Mouse (Mus musculus) naive thymus-derived CD4-positive, alpha-beta T cell, adult 2 months (primary cell): ENCODE data around the gene Slc15a1.
A peak's percentile ranks its signal among the peaks of the same experiment; 100 is the strongest.

Experiments
- DNase-seq: peaks from one replicate; pipeline ENCODE4 v3.0.0-alpha.2; 2011; ENCODE audit warnings: low read depth

The Slc15a1 gene

DNA sequence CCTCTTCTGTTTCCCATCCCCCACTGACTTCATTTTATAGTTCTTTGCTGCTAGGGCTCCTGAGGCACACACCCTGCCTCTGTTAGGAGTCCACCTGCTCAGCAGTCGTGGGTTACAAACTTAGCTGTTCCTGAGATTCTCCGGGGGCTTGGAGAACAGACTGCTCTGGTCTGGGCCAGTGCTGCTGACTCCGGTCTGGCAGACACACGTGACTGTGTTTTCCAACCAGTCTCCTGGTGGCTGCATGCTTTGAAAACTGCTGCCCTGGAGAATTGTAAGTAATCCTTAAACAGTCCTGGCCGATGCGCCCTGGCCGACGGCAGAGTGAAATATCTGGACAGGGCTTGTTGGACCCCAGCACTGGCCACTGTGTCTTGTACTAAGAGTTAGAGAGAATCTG lies 12.7 kb downstream of the Slc15a1 start:
- no peak for DNase-seq

DNA sequence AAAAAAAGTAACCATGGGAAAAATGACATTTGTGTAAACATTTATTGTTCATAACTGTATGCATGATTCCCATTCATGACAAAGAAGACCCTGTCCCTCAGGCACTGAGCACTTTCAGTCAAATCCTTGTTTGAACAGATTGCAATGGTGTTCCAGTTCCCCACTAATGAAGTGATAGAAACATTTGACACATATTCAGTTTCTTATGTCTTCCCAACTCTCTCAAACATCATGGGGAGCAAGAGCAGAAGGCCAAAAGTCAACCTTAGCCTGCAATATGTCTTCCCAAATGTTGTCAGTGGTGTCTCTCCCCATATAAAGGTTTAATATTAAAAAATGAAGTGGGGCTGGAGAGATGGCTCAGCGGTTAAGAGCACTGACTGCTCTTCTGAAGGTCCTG lies 19.3 kb downstream of the Slc15a1 start:
- DNase-seq, result no peak

DNA sequence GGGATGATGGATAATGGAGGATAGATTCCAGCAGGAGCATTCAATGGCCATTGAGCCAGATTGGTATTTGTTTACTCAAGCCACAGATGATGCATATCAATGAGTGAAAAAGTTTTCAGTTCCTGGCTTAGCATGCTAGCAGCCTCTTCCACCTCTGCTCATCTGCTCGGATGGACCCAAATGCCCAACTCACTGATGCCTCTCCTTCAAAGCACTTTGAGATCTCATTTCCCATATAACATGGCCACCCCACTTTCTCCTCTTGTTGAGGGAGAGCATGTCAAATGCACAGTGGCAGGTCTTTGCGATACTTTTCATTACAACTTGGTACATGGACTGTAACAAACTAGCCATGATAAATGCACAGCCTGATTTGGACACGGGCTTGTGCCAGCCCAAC lies 20.6 kb downstream of the Slc15a1 start:
- DNase-seq, result no peak

DNA sequence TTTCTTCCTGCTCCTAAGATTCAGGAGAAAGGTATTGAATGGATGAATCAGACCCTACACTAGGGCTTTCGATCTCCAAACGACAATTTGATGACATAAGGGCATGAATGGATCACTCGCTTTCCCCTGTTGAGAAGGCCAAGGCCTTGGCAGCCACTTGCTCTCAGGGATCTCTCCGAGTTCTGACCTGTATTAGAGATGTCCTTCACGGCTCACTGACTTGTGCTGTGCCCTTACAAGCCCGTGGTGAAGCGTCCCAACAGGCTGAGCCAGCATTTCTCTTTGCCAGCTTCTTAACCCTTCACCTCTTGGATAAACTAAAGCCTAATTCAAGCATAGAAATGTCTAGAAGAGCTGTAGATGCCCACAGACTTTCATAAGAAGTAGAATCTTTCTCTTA lies 22.9 kb downstream of the Slc15a1 start:
- DNase-seq, result no peak

DNA sequence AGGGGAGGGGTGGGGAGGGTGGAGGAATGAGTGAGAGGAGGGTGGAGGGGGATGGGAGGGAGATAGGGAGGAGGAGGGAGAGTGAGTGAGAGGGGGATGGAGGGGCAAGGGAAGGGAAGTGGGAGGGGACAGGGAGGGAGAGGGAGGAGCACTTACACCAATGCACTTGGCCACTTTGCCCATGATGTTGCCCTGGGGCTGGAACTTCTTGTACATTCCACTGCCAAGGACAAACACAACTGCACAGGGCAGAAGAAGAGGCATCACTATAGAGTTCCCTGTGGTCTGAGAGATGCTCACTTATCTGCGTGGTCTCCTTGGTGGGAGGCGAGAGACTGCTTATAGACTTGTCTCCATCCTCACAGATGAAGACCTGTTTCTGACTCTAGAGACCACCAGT lies 23.5 kb downstream of the Slc15a1 start:
- DNase-seq, result no peak

DNA sequence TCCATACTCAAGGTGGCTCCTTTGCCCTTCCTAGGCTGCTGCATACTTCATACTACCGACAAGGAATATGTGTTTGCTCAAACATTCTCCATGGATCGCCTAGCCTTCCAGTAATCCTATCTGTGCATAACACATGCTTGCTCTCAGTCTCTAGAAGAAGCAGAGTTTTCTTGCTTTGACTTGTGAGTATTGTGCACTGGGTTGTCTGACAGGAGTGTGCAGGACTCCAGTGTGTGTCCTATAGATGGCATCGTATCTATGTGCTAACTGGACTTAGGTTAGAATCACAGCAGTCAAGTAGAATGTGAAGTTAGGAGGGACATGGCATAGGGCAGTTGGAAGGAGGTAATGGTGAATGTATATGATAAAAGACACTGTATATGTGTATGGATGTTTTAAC lies 26.0 kb downstream of the Slc15a1 start:
- DNase-seq, result no peak

DNA sequence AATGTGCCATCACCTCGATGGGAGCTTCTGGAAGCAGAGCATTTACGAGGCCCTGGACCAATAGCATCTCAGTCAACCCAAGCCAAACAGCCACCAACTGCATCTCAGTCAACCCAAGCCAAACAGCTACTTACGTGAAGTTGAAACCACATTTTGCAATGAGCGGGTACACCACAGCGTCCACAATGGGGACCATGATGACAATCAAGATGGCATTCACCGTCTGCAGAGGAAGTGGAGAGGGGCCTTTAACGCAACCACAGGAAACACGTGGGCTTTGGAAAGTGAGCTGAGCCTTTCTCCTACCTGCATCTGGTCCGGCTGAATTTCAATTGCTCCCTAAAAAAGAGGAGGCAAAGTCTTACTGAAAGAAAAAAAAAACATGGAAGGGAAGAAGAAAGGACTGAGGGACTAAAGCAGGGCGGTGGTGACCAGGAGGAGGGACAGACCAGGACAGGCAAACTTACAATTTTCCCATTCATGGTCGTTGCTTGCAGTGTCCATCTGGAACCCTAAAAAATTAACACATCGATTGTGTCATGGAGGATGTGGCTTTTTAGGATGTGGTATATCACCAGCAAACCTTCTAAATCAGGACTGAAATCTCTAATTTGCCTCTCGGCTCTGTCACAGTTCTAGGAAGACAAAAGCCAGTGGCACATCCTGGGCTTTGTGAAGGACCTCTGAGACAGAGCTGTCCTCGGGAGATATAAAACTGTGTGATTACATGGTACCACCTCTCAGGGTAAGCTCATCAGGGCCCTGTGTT lies 26.9 kb downstream of the Slc15a1 start:
- peak; percentile 72 for DNase-seq

DNA sequence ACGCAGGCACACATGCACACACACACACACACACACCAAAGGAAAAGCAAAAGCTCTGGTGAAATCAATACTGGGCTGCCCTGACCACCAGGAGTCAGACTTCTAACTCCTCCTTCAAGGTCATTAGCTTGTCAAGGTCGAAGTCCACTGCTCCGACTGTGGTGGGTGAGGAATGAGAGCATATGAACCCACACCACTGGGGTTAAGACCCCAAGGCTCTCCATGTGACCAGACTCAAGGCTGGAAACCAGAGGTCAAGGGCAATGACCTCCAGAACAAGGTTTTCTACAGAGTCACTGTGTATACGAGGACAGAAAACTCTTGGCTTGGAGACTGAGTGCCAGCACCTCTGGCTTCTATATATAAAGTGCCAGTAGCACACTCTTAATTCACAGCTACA lies 31.2 kb downstream of the Slc15a1 start:
- DNase-seq, result no peak

DNA sequence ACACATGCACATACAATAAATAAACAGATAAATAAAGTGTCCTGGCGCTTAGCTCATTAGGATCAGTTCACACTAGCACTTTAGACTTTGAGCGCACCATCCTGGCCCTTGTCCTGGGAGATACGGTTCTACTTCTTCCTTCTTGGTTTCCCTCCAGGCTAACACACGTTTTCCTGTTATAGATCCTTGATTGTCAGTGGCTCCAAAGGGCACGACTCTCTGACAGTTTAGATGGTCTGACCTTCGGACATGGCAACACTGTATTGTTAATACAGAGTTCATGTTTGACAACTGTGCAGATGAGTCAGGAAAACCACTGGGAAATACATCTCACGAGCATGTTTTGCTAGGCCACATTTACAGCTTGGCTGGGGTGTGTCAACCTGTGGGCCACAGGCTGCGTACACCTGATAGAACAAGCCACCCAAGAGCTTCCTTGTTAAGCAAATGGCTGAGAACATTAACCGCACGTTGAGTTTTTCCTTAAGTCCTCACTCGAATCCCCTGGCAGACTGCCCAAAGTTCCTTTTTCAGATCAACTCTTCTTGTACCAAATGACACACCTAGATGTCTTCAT lies 33.4 kb downstream of the Slc15a1 start:
- no peak for DNase-seq

DNA sequence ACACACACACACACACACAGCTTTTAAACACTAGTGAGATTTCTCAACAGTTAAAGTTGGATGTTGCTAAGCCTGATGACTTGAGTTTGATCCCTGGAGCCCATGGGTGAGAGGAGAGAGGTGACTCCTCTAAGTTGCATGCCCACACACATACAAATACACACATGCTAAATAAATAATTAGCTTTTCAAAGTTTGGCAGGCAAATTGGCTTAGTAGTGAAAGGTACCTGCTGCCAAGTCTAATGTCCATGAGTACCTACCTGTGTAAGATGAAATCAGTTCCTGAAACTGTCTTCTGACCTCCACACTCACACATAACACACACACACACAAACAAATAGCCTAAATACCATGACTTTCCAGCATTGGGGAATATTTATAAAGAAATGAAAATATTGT lies 35.5 kb downstream of the Slc15a1 start:
- no peak for DNase-seq

DNA sequence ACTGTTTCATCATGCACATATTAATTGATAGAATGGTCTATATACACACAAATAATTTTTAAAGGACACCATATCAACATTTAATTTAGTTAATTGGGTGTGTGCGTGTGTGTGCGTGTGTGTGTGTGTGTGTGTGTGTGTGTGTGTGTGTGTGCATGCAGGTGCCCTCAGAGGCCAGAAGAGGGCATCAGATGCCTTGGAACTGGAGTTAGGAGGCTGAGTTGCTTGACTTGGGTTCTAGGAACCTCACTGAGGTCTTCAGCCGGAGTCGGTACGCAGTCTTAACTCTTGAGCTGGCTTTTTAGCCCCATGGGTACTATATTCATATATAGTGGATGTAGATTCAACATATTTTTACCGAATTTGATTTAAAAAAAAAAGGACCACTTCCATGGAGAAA lies 37.4 kb downstream of the Slc15a1 start:
- DNase-seq, result no peak

DNA sequence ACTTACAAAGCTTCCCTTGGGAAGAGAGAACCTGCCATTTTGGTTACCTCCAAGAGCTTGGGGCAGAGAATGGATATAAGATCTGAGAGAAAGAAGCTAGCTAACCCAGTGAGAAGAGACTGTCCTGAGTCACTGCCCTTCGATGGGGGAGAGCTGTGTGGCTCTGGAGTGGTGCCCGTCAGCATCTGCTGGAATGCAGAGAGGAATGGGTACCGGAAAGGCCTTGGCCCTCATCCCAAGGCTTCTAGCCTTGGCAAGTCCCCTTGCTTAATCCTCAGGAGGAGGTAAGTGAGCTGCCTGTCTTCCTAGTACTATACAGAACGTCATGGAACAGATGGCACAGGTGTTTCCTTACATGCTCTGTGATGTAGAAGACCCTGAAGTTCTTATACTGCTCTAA lies 38.6 kb downstream of the Slc15a1 start:
- DNase-seq, result no peak

DNA sequence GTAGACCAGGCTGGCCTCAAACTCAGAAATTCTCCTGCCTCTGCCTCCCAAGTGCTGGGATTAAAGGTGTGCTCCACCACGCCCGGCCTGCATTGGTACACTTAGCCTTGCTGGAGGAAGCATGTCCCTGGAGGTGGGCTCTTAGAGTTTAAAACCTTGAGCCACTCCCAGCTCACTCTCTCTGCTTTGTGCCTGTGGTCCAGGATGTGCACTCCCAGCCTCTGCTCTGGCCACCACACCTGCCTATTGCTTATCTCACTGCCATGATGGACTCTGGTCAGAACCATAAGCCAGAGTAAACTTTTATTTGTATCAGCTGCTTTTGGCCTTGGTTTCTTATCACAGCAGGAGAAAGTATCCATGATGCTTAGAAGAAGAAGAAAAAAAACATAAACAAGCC lies 40.7 kb downstream of the Slc15a1 start:
- no peak for DNase-seq

DNA sequence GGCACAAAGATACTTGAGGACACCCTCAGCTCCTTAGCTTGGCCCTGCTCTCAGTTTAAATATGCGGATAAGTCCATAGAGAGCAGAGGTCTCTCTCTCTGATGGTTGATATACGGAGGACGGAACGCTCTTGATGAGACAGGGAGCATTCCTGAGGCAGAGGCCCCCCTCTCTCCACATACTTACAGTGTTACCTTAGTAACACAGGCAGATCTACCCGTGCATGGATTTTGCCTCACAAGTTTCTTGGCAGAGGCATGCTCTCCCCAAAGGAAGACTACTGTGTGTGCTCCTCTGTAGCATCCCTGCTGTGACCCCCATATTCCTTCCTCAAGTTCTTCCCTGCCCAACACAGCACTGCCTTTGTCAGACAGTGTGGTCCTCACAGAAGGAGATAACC lies 42.3 kb downstream of the Slc15a1 start:
- no peak for DNase-seq

DNA sequence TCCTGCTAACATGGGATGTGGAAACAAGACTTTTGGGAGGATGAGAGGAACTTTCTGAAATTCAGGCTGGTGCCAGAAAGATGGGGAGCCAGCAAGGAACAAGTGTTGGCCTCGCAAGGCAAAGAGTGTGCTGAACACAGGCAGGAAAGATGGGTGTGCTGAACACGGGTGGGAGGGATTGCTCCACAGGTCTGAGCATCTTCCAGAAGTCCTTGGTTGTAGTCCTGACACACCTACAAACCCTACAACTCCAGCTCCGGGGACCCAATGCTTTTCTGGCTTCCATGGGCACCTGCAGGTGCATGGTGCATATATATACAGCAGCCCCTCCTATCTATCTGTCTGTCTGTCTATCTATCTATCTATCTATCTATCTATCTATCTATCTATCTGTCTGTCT lies 44.1 kb downstream of the Slc15a1 start:
- no peak for DNase-seq

DNA sequence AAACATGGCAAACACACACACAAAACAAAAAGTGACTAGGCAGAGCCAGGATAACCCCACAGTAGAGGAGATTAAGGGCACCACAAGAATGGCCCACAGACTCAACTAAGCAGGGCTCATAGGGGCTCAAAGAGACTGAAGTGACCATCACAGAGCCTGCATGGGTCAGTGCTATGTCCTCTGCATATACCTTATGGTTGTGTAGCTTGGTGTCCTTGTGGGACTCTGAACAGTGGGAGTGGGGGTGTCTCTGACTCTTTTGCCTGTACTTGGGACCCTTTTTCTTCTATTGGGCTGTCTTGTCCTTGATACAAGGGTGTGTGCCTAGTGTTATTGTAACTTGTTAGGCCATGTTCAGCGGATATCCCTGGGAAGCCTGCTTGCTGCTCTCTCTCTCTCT lies 46.5 kb downstream of the Slc15a1 start:
- DNase-seq, result no peak

DNA sequence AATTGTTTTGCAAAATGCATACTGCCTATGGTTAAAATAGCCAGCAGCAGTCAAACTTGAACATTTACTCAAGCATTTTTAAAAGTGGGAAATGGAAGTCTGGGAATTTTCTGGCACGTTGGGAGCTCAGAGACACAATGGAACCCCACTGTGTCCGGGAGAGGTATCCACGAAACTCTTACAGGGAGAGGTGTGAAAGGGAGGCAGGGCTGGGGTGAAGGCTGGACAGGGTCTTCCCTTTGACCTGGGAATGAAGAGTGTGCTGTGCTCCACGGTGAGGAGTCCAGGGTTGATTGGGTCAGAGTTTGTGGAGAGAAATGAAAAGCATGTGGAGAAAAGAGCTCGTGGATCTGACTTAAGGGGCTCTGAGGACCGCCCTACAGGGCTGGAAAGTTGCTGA lies 47.5 kb downstream of the Slc15a1 start:
- DNase-seq, result no peak

DNA sequence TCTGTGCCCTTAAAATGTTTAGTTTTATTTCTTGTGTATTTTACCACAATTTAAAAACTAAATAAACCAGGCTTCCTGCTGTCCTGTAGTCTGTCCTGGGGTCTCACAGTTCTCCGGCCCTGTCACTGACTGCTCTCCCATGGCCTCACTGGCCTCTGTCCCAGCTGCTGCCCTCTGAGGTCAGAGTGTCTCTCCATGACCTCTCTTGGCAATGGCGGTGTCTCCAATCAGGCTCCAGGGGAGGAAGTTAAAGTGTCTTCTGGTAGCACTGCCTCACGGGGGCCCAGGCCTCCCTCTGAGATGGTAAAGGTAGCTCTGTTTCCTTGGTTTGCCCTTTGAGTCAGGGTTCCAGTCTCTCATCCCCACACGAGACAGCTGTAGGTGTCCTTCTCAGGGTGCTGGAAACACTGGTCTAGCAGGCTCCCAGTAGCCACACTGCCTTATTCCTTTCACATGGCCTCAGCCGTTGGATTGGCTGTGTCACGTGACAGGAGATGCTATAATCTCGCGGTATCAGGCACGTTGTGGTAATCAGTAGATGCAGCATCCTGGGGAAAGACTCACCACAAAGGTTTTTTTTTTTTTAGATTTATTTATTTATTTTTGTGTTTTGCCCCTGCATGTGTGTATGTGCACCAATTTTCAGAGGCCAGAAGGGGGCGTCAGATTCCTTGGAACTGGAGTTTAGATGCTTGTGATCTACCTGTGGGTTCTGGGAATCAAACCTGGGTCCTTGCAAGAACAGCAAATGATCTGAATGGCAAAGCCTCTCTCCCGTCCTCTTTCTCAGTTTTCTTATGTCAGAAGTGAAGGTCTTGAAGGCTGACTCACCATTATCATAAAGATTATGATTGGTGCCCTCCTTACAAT lies 48.4 kb downstream of the Slc15a1 start:
- DNase-seq, result no peak

DNA sequence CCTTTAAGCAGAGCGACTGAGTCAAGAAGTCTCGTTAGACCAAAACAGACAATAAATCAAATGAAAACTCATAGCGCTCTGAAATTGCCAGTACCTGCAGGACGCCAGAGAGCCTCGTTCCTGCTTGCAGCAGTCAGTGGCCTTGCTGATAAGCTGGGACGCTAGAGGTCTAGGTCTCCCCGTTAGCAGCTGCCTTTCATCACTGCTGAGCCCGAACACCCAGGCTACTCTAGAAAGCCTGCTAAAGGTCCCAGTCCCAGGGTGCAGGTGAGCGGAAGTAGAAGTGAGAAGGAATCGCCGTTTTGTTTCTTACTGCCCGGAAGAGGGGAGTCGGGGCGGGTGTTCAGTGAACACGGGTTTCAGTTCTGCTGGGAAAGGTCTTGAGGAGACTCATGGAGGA lies 49.1 kb downstream of the Slc15a1 start:
- no peak for DNase-seq

DNA sequence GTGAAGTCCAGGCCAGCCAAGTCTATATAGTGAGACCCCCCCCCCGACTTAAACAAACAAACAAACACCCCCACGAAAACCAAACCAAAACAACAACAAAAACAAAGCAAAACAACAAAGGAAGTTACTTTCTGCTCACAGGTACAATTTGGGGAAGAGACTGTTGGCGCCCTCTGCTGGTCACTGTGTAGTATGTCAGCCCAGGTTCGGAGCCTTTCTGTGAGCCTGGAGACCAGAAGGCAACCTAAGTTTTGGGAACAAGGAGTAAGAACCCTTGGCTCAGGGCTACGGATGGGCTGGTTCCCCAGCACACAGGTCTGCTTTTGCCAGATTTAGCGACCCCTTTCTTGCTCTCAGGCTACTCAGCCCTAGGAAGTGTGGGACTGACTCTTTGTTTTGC lies 49.5 kb downstream of the Slc15a1 start:
- peak; percentile 81 for DNase-seq

DNA sequence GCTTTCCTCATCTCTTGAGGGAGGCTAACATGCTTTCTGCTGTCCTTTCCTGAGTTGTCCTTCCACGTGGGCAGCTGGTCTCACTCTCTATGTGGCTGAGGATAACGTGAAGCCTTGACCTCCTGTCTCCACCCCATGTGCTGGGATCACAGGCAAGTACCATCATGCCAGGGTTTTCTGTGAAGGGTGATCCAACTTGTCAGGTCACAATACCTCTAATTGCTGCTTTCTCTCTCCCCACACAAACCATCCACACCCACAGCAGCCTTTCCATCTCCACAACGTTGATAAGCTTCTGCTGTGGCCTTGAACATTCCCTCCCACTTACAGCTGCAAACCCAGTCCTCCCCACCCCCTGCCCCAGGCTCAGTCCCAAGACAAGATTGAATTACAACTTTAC lies 51.9 kb downstream of the Slc15a1 start:
- no peak for DNase-seq

DNA sequence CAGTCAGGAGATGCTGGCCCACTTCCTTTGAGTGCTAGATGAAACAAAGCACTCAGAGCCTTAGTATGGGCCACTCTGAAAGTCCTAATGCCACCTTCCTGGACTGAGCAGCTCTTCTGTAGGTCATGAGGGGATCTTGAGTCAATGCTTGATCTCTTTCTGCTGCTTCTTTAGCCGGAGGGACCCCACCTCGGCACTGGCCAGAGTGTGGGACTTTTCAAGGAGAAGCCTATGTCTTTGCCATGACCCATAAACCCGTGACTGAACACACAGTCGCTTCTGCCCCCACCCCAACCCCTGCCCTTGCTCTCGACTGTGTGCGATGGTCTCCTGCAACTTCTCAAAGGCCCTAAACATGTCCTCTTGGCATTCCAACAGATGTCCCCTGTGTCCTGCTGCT lies 52.8 kb downstream of the Slc15a1 start:
- DNase-seq, result no peak

DNA sequence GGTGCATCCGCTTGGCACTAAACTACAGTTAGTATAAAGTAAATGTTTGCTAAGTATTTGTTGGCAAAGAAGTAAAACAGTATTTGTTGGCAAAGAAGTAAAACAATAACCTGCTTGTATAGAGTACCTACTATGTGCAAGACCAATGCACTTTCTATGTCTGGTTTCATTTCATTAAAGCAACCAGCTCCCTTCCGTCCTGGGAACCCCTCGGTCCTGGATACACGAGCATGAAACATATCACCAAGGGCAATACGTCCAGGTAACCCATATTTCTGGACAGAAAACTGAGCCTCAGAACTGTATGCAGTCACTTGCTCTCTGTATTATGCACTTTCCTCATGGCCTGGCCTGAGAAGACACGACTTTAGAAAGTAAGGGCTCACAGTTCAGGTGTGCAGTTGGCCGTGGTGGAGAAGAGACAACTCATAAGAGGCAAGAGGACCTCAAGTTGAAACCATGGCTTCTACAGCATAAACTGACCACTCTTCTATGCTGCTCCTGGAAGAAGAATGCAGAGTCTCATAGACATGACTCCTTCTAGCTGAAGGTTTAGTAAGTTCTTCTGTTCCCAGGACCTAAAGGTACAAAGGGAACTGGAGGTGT lies 53.5 kb downstream of the Slc15a1 start:
- DNase-seq, result no peak
